Mouse (Mus musculus) embryonic fibroblast, embryonic 13.5 days (primary cell): ENCODE measurements around the gene Abcc2.

Experiments
- CTCF ChIP-seq: IDR thresholded peaks from 2 replicates; pipeline ENCODE4 v1.5.1; 2011; ENCODE audit warnings: mild to moderate bottlenecking, control low read depth, low read length, moderate library complexity, borderline replicate concordance; ENCODE audit not compliant: insufficient read depth
- POLR2A ChIP-seq: IDR thresholded peaks from 2 replicates; pipeline ENCODE4 v1.6.1; 2011; ENCODE audit warnings: low read depth, mild to moderate bottlenecking, control low read depth, low read length, moderate library complexity

DNA sequence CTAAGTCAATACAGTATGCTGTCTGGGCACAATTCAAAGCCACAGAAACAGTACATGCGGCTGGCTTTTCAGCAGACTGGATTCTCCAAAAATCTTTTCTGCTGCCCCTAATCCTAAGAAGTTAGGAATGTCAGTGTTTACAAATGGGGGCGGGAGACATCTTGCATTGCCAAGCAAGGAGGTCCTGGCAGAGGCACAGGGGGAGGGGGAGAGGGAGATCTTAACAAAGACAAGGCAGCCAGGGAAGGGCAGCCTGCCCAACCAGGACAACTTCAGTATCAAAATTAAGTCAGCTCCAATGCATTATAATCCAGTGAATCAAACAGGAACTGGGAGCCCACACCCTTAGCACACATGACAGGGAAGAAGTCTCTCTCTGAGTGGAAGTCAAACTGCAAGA, 94.0 kb downstream of the Abcc2 start:
- TF ChIP-seq POLR2A (no peak), CTCF (no peak)
